Mouse (Mus musculus) retina, adult 2 months (tissue): ENCODE data around the gene Olfr224.
"Not testable (repeated sequence)": the region's sequence is repeated elsewhere in the genome, so short reads cannot be mapped to it uniquely, and the experiment has no call there.

ENCODE experiments used
- DNase-seq: peaks from one replicate; pipeline ENCODE4 v3.0.0-alpha.2; 2012; ENCODE audit warnings: low read depth, low spot score

Gene Olfr224

GRCm38 (mm10) chr11:58518916-58519315, 51.4 kb downstream of the Olfr224 start:
- not testable (repeated sequence) for DNase-seq
